Mouse (Mus musculus) liver, postnatal 0 days (tissue): ENCODE data around the gene Slc17a6.

ENCODE experiments used
- CTCF ChIP-seq: sonication (generic); IDR thresholded peaks from 2 replicates; pipeline ENCODE4 v1.5.1; 2016; ENCODE audit warnings: antibody characterized with exemption, low read depth
- EP300 ChIP-seq: IDR thresholded peaks from 2 replicates; pipeline ENCODE4 v1.6.1; 2016; ENCODE audit warnings: antibody characterized with exemption, low read depth, mild to moderate bottlenecking

DNA sequence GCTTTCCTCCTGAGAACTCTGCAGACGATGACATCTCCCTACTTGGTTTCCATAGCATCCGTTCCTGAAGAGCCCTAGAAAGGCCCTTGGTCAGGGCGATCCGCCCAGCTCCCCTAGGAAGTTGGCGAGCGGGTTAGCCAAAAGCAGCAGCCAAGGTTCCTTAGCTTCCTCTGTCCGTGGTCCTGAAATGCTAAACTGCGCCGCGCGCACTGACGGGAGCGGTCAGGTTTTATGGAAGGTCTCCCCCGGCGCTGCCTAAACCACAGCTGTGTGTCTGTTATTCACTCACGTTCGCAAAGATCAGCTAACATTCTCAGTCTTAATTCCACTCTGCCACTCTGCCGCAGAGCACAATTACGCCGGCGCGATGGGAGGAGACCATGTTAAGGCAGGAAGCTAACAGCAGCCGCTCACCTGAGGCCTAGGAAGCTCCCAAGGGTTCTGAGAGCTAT lies at the start of gene Slc17a6:
- no peak for TF ChIP-seq CTCF
- no peak for TF ChIP-seq EP300
